Mouse (Mus musculus) frontal cortex, postnatal 25 days (tissue): ENCODE measurements around the gene Krt42.
"Not testable (repeated sequence)": the region's sequence is repeated elsewhere in the genome, so short reads cannot be mapped to it uniquely, and the experiment has no call there.

Source experiments
- DNase-seq, 2 experiments: peaks; one replicate each; pipeline ENCODE4 v3.0.0; 2022; ENCODE audit warnings: low spot score in 2 of 2

Gene Krt42

DNA sequence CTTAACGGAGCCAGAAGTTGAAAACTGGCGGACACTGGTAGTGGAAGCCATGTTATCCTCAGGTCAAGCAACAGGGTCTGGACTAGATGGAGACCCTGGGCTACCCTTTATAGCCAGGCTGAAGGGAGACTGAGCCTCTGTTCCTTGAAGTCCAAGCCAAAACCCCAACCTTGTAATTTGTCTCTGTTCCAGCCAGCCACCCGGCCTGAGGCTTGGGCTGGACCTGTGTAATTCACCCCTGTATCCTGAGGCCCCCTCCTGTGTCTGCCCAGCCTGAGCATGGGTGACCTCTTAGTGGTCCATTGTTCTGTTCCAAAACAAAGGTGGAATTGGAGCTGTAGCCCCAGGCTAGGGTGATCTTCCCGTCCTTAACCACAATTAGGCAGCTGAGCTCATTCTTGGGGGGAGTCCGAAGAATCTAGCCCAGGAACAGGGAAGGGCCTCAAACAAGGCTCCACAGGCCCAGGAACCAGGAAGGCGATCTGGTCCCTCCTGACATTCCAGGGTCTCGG is at the start of gene Krt42:
TSS of gene Krt42 (minus strand) at position 51 of the 512 bp plus-strand sequence.
- no peak for DNase-seq

DNA sequence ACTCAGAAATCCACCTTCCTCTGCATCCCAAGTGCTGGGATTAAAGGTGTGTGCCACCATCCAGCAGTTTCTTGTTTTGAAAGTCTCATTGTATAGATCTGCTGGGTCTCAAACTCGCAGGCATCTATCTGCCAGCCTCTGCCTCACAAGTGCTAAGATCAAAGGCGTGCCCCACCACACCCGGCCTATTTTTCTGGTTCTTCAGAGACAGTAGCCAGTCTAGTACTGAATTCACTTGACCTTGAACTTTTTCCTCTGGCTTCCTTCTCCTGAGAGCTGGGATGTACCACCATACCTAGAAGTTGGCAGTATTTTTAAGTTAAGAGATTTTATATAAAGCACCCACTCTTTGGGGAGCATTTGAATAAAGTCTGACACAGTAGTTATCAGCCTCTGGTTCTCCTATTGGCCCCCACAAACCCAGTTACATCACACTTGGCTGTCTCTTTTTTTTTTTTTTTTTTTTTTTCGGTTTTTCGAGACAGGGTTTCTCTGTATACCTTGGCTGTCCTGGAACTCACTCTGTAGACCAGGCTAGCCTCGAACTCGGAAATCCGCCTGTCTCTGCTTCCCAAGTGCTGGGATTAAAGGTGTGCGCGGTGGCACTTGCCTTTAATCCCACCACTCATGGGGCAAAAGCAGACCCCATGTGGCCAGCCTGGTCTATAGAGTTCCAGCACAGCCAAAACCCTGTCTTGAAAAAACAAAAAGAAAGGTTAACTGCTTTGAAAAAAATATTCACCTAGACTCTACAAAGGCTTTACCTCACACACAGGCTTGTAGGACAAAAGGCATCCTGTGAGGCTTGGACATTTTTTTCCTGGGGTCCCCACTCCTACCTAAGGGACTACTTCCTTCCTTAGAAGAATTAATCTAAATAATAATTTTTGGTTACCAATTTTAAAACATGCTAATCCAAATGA is 49.1 kb upstream of the Krt42 start:
- DNase-seq, result no peak

DNA sequence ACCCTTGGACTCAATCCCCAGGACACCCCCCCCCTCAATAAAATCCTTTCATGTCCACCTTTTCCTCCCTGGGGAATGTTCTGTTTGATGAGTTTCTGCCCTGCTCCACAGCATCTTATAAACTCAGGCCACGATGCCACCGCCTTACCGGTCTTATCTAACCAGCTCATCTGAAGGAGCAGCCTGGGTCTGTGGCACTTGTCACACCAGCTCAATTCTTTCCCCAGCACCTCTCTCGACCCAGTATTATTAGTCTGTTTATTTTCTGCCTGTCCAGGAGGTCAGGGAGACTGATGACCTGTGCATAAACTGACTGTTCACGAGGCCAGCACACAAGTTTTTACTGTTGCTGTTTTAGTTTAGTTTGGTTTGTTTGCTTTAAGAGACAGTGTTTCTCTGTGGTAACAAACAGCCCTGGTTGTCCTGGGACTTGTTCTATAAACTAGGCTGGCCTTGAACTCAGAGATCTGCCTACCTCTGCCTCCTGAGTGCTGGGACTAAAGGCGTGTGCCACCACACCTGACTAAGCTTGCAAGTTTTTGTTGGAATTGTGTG is 48.2 kb upstream of the Krt42 start:
- DNase-seq, result no peak

DNA sequence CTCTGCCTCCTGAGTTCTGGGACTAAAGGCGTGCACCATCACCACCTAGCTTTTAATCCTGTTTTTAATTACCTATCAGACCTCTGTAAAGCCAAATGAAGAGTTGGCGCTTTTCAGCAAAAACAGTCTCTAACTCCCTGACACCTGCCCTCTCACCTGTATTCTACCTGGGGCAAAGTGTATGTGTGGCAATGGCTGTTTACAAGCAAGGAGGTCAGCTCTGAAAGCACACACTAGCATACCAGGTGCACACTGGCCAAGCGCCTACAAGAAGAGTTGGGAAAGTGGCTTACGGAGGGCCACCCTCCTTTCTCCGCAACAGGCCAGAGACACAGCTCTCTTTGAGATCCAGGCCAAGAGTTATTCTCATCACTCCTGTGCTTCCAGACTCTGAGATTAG is 45.8 kb upstream of the Krt42 start:
- no peak for DNase-seq

DNA sequence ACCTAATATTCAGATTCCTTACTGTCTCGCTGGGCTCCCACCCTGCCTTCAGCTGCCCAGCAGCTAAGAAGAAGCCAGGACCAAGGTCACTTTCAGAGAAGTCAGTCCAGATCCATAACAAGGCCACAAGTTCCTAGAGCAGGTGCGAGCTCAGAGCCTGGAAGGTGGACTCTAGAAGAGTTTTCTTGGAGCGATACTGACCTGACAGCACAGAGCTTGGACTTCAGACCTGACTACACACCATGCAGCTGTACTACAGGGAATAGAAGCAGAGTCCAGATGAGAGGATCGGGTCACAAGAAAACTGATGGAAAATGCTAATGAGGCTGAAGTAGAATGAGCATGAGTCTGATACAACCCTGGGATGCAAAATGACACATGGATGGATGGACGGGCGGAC is 43.8 kb upstream of the Krt42 start:
- DNase-seq, result no peak

DNA sequence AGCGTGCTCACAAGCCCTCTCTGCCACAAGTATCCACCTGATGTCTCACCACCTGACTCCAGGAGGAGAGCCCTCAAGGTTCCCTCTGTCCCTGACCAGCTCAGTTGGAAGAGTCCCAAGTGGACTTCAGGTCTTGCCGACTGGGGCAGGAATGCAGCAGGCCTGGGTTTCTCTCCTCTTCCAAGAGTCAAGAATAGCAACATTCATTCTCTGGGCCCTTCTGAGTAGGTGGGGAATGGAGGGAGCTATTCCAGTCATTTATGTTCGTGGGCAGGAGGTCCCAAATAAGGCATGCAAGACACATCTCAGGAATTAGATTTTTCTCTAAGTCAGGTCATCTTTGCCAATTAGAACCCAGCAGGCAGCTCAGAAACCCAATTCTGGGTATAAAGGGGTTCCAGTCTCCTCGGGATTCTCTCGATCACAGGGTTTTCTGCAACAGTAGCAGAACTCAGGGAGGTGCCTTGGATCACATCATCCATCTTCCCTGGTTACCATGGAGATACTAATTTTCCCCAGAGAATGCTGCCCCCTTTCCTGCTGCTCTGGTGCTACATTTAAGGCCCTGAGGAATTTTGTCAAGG is 42.5 kb upstream of the Krt42 start:
- no peak for DNase-seq

DNA sequence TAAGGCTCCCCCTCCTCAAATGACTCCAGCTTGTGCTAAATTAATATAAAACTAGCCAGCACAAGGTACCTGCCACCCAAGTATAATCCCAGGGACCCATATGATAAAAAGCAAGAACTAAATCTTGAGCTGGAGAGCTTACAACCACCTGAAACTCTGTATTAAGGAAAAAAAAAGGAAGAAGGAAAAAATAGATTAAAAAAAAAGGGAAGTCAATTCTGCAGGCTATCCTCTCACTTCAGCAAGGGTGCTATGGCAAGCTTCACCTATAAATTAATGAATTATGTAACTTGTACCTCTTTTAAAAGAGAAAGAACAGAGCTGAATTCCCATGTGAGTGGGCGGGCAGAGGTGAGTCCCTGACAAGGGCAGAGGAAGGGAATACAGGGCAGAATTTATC is 42.0 kb upstream of the Krt42 start:
- no peak for DNase-seq

DNA sequence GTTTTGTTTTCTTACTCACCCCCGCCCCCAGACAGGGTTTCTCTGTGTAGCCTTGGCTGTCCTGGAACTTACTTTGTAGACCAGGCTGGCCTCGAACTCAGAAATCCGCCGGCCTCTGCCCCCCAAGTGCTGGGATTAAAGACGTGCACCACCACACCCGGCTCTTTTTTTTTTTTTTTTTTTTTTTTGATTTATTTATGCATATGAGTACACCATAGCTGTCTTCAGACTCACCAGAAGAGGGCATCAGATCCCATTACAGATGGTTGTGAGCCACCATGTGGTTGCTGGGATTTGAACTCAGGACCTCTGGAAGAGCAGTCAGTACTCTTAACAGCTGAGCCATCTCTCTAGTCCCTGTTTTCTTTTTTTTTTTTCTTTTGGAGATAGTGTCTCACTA is 39.0 kb upstream of the Krt42 start:
- DNase-seq, result not testable (repeated sequence)

DNA sequence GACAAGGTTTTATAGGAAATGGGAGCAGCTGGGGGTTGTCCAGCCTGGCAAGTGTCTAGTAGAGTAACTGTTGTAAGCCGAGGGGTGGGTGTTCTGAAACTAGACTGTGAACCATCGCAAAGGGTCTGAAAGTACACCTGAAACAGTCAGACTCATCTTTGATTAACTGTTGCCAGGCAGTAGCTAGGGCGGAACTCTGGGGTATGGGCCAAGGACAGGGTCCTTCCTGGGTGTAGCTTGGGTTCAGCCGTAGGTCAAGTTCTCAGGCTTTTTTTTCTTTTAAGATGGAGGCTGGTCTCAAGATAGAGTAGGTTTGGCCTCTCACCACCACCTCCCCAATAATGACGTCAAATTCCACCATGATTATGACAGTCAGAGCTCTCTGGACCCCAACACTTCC is 38.2 kb upstream of the Krt42 start:
- no peak for DNase-seq

DNA sequence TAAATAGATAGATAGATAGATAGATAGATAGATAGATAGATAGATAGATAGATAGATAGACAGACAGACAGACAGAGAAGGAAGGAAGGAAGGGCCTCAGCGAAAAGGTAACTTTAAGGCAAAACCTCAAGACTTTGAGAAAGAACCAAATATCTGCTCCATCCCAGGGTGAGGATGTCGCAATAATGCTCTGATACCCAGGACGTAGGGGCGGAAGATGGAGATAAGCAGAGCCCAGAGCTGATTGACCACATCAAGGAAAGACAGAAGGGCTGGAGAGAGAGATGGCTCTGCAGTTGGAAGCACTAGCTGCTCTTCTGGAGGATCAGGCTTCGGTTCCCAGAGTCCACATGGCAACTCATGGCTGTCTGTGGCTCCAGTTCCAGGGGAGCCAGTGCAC is 31.6 kb upstream of the Krt42 start:
- no peak for DNase-seq

DNA sequence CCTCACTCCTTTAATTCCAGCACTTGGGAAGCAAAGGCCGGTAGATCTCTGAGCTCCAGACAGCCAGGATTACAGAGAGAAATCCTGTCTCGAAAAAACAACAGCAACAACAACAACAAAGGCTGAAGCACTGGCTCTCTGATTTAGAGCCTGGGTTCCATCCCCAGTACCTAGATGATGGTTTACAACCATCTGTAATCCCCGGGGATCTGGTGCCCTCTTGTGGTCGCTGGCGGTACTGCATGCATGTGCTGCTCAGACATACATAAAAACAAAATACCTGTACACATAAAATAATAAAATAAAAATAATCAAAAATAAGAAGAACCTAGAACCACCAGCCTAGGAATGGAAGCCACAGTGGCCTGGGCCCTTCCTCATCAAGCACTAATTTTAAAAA is 30.6 kb upstream of the Krt42 start:
- DNase-seq, result peak in 1 of 2 experiments; percentile 49

DNA sequence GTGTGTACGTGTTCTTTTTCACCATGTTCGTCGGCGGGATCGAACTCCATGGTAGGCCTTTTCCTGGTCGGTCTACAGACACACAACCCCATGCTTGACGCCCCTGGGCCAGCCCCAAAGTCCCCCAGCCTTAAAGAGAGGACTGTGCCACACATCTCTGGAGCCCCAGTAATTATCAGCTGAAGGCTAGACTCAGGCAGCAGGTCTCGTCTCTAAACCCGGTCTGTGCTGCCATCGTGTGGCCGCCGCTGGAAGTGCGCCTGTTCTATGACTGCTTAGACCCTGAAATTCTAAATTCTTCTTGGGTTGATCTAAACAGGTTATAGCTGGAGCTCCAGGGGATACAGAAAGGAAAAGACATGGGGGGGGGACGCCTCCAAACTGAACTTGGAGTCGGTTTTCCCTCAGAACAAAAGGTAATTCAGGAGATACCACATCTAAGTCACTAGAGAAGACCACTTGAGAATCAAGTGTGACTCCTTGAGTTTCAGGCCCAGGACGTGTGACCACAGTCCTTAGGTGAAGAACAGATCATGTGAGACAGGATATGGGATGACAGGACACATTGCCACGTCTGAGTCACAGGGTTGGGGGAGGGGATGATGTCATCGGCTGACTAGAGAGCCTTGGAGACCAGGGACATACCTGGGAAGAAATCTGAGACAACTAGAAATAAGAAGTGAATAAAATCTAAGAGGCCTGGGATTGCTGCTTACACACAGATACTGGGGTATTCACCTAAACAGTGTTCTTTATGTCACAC is 28.8 kb upstream of the Krt42 start:
- peak; percentile 79 to 84 for DNase-seq

DNA sequence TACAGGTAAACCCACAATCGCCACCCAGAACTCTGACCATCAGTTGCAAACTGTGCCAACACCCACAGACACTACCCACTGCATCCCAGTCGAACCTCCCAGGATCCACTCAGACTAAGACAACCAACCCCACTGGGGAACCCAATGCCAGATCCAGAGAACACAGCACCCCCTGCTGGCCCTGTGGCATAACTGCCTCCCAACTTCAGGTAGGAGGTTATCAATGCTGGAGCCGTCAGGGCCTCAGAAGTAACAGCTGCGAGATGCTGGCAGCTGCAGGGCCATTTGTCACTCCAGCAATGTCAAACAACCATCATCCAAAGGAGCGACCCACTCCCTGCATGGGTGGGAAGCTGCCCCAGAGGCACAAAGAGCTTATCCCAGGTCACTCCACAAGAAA is 28.1 kb upstream of the Krt42 start:
- no peak for DNase-seq

DNA sequence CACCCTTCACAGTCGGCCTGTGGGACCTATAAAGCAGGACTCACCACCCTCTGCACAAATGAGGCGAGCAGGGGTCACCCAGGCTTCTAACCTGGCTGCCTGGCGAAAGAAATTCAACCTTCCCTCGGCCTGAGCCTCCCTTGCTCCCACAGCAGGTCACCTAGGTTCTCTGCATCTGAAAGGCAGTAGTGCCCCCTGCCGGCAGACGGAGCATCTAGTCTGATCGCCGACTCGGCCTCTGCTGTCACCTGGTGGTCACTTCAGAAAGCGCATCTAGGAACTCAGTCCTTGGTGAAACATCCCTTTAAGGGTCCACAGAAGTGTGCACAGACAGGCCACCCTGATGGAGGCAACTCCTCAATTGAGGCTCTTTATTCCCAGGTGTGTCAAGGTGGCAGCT is 25.6 kb upstream of the Krt42 start:
- DNase-seq, result peak; percentile 77 to 83

DNA sequence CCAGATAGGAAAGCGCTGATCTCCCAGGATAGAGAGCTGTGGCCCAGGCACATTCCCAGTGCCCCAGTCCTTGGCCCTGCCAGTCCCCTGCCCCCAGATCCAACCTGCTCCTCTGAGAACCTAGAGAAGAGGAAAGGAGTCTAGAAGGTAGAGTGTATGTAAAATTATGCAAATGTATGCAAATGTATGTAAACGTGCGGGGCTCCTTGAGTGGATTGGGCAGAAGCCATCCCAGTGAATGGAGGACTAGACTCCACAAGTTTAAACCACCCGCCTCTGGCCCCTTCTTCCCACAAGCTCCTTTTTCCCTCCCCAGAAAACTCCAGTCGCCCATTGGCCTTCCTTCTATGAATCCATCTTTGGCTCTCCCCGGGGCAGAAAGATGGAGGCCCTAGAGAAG is 23.2 kb upstream of the Krt42 start:
- DNase-seq, result no peak

DNA sequence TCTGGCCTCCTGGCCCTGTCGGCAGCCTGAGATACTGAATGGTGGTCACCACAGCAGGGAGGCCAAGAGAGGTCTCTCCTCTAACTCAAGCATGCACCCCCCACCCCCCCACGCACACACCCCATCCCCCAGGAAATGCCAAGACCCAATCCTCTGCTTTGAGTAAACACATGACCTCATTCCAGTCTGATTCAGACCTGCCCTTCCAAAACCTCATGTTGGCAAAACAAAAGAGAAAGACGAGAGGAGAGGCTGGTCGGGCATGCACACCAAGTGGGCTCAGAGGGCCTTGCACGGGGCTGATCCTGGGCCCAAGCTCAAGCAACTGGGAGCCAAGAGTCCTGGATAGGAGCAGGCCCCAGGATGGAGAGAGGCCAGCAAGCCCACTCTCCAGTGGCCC is 20.6 kb upstream of the Krt42 start:
- DNase-seq, result no peak

DNA sequence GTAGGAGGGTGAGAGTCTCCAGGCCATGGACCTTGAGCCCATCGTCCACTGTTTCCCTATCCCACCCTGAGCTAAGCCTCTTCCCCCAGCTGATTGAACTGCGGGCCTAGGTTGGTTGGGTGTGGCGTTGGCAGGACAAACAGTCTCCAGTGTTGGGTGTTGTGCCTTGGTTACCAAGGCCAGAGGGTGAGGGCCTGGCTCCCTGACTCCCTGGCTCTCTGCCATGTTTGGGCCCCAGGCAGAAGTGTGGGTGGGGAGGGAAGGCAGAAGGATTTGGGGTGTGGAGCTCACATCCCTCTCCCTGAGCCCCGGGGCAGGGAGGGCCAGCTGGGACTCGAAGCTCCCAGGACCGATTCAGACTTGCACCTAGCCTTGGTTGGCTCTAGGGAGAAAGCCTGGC is 19.3 kb upstream of the Krt42 start:
- no peak for DNase-seq

DNA sequence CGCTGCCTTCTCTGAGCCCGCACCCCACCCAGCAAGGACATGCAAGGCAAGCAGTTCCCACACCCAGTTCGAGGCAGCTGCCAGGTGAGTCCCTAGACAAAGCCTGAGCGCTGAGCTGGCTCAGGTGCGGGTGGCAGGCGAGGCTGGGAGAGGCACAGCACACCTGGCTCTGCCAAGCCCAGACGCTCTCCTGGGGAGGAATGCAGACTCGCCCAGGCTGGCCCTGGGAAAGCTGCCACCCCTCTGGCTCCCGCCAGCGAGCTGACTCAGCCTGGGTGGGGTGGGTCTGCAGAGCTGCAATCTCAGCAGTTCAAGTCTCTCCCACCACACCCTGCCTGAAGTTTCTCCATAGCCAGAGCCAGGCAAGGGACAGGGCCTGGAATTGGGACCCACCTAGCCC is 17.4 kb upstream of the Krt42 start:
- no peak for DNase-seq

DNA sequence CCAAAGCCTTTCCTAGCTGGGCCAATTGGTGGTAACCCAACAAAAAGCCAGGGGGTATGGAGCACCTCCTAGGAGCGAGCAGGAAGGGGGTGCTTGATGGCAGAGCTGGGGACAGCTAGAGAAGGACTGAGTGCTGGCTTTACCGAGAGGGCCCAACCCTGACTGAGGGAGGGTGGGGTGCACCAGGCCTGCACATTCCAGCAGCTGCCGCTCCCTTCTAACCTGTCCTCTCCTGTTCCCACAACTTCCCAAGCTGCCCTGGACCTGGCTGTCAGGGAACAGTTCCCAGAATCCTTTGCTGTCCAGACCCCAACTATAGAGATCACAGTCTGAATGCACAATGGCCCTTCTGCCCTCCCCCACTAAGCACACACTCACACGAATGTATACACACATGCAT is 15.3 kb upstream of the Krt42 start:
- DNase-seq, result no peak

DNA sequence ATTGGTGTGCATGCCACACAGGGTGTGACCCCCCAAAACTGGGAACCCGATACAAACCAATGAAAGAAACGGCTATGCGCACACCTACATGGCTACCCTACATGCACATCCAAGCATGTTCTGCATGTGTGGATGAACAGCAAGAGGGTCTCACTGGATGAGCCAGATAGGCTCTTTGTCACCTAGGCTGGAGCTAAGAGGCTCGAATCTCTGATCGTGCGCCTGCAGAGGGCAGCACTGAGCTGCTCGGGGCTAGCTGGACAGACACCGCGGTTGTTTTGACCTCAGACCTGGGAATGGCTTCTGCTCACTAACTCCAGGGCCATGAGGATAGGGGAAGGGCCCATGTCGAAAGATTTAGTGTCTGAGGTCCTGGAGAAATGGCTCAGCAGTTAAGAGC is 12.9 kb upstream of the Krt42 start:
- DNase-seq, result peak; percentile 63 to 65

DNA sequence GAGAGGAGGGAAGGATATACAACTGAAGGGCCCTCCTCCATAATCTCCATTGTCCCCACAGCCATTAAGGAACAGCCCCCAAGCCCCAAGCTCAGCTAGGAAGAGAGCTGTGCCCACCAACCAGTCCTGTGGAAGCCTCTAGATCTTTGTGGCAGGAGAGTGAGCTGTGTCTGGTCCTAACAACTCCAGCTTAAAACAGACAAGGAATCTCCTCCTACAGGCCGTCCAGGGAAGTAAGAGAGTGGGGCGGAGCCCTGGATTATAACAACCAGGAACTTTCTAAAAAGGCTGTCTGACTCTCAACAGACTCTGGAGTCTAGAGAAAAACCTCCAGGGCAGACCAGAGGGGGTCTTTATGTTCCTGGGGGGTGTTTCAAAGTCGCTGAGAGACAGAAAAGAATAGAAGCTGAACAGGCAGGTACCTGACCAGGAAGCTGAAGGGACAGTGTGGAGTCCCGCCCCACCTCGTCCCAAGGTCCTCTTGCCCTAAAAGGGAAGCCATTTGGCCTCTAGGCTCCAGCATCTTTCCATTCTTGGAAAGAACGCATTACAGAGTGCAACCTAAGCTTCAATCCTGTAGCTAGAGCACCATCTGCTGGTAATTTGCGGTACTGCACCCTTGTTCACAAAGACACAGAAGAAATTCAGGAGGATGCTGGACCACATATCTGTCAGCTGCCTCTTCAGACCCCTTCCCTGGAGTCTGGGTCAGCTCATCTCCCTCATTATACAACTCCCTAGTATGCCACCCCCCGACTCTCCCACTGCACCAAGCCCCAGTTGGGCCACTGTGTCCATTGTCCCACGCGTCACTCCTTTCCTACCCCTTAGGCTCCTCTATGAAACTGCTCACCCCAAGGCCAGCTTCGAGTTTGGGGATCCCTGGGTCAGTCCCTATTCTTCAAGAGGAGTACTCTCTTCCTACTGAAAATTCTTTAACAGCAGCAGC is 12.2 kb upstream of the Krt42 start:
- peak; percentile 92 to 93 for DNase-seq
